Mouse (Mus musculus) MEL (cell line): ENCODE results near the gene Ddx19a. TPM values are rescaled to one million over a fixed set of nuclear protein-coding genes. Genes with fewer than 3 reads are reported as not detected.

ENCODE experiments used
- DNase-seq: peaks from one replicate; pipeline ENCODE4 v3.0.0; 2011; ENCODE audit warnings: low read depth, low spot score
- H3K27ac ChIP-seq: 2 replicates; pipeline ENCODE4 v1.5.1; 2012; ENCODE audit warnings: low read depth, mild to moderate bottlenecking, control low read depth, low read length, moderate library complexity; ENCODE audit not compliant: control insufficient read depth
- H3K27me3 ChIP-seq, 2 experiments: fragments of 150-350 bp in 1 of 2; sonication (generic) in 1 of 2; 2 replicates each; pipeline ENCODE4 v1.6.1; 2012; ENCODE audit warnings: low read length in 2 of 2, mild to moderate bottlenecking in 2 of 2, improper control_type of control experiment in 1 of 2, moderate library complexity in 1 of 2; ENCODE audit not compliant: insufficient read depth in 2 of 2, control insufficient read depth in 1 of 2
- H3K36me3 ChIP-seq, 2 experiments: 2 replicates each; pipeline ENCODE4 v1.6.1; 2012 to 2014; ENCODE audit warnings: low read length in 2 of 2, improper control_type of control experiment in 1 of 2, inconsistent platforms in 1 of 2, mild to moderate bottlenecking in 1 of 2; ENCODE audit not compliant: insufficient read depth in 2 of 2, control insufficient read depth in 1 of 2
- H3K4me1 ChIP-seq, 2 experiments: fragments of 150-350 bp in 1 of 2; sonication (generic) in 1 of 2; 2 replicates each; pipeline ENCODE4 v1.6.1; 2012; ENCODE audit warnings: low read length in 2 of 2, improper control_type of control experiment in 1 of 2, mild to moderate bottlenecking in 1 of 2; ENCODE audit not compliant: insufficient read depth in 2 of 2, control insufficient read depth in 1 of 2
- H3K4me3 ChIP-seq, 2 experiments: fragments of 150-350 bp in 1 of 2; sonication (generic) in 1 of 2; 2 replicates each; pipeline ENCODE4 v1.5.1; 2012; ENCODE audit warnings: low read depth in 2 of 2, low read length in 2 of 2, mild to moderate bottlenecking in 2 of 2, moderate library complexity in 2 of 2, control low read depth in 1 of 2, improper control_type of control experiment in 1 of 2; ENCODE audit not compliant: control insufficient read depth in 1 of 2, insufficient read depth in 1 of 2
- H3K79me2 ChIP-seq: 2 replicates; pipeline ENCODE4 v1.6.1; 2012; ENCODE audit warnings: mild to moderate bottlenecking, low read length, moderate library complexity; ENCODE audit not compliant: control insufficient read depth, poor library complexity, insufficient read depth
- H3K9ac ChIP-seq: 2 replicates; pipeline ENCODE4 v1.6.1; 2012; ENCODE audit warnings: low read depth, mild to moderate bottlenecking, control low read depth, low read length, moderate library complexity; ENCODE audit not compliant: control insufficient read depth, poor library complexity, severe bottlenecking
- H3K9me3 ChIP-seq: fragments of 150-350 bp; sonication (generic); replicated peaks from 2 replicates; pipeline ENCODE4 v1.6.1; 2012; ENCODE audit warnings: mild to moderate bottlenecking, low read length, improper control_type of control experiment, moderate library complexity; ENCODE audit not compliant: insufficient read depth
- BHLHE40 ChIP-seq: IDR thresholded peaks from 2 replicates; pipeline ENCODE4 v1.6.1; 2012; ENCODE audit warnings: low read depth, mild to moderate bottlenecking, inconsistent platforms, low read length, improper control_type of control experiment, borderline replicate concordance
- CHD1 ChIP-seq: IDR thresholded peaks from 2 replicates; pipeline ENCODE4 v1.6.1; 2012; ENCODE audit warnings: low read depth, mild to moderate bottlenecking, inconsistent platforms, low read length, improper control_type of control experiment
- CHD2 ChIP-seq: IDR thresholded peaks from 2 replicates; pipeline ENCODE4 v1.6.1; 2011; ENCODE audit warnings: low read length, improper control_type of control experiment
- CTCF ChIP-seq, 3 experiments: IDR thresholded peaks in 2 of 3; conservative IDR thresholded peaks in 1 of 3; 2 replicates each; pipeline ENCODE4 v1.5.1; 2011 to 2012; ENCODE audit warnings: low read length in 3 of 3, low read depth in 2 of 3, mild to moderate bottlenecking in 2 of 3, improper control_type of control experiment in 1 of 3, inconsistent platforms in 1 of 3, mixed read lengths in 1 of 3, moderate library complexity in 1 of 3; ENCODE audit not compliant: control insufficient read depth in 1 of 3, insufficient read depth in 1 of 3, poor library complexity in 1 of 3, severe bottlenecking in 1 of 3
- E2F4 ChIP-seq: IDR thresholded peaks from 2 replicates; pipeline ENCODE4 v1.6.1; 2011; ENCODE audit warnings: low read depth, low read length, improper control_type of control experiment, borderline replicate concordance
- ELF1 ChIP-seq: IDR thresholded peaks from 2 replicates; pipeline ENCODE4 v1.6.1; 2014; ENCODE audit warnings: low read depth, mild to moderate bottlenecking, inconsistent platforms, low read length, improper control_type of control experiment, moderate library complexity
- EP300 ChIP-seq, 2 experiments: IDR thresholded peaks; 2 replicates each; pipeline ENCODE4 v1.6.1; 2011; ENCODE audit warnings: improper control_type of control experiment in 2 of 2, low read length in 2 of 2, low read depth in 1 of 2, mild to moderate bottlenecking in 1 of 2
- ETS1 ChIP-seq: IDR thresholded peaks from 2 replicates; pipeline ENCODE4 v1.6.1; 2012; ENCODE audit warnings: low read depth, mild to moderate bottlenecking, inconsistent platforms, low read length, improper control_type of control experiment, moderate library complexity
- HCFC1 ChIP-seq: IDR thresholded peaks from 2 replicates; pipeline ENCODE4 v1.6.1; 2012; ENCODE audit warnings: low read depth, mild to moderate bottlenecking, inconsistent platforms, low read length, improper control_type of control experiment, moderate library complexity
- JUND ChIP-seq: IDR thresholded peaks from 2 replicates; pipeline ENCODE4 v1.6.1; 2011; ENCODE audit warnings: low read depth, mild to moderate bottlenecking, improper control_type of control experiment, low read length
- KAT2A ChIP-seq: conservative IDR thresholded peaks from 2 replicates; pipeline ENCODE4 v1.6.1; 2012; ENCODE audit warnings: low read depth, low read length, improper control_type of control experiment, inconsistent platforms
- MAFK ChIP-seq: IDR thresholded peaks from 2 replicates; pipeline ENCODE4 v1.6.1; 2011; ENCODE audit warnings: low read depth, mild to moderate bottlenecking, low read length, improper control_type of control experiment, borderline replicate concordance
- MAX ChIP-seq: IDR thresholded peaks from 2 replicates; pipeline ENCODE4 v1.6.1; 2011; ENCODE audit warnings: low read length, improper control_type of control experiment
- MAZ ChIP-seq: IDR thresholded peaks from 2 replicates; pipeline ENCODE4 v1.6.1; 2012; ENCODE audit warnings: low read depth, mild to moderate bottlenecking, inconsistent platforms, low read length, improper control_type of control experiment
- MYB ChIP-seq: IDR thresholded peaks from 2 replicates; pipeline ENCODE4 v1.6.1; 2011; ENCODE audit warnings: mild to moderate bottlenecking, low read depth, low read length, improper control_type of control experiment
- MYC ChIP-seq: IDR thresholded peaks from 2 replicates; pipeline ENCODE4 v1.6.1; 2011; ENCODE audit warnings: low read depth, mild to moderate bottlenecking, low read length, improper control_type of control experiment, moderate library complexity
- NELFE ChIP-seq: IDR thresholded peaks from 2 replicates; pipeline ENCODE4 v1.6.1; 2011; ENCODE audit warnings: low read depth, low read length, improper control_type of control experiment
- POLR2AphosphoS5 ChIP-seq: IDR thresholded peaks from 2 replicates; pipeline ENCODE4 v1.6.1; 2012; ENCODE audit warnings: low read depth, borderline replicate concordance, mild to moderate bottlenecking, inconsistent platforms, low read length, moderate library complexity, mixed read lengths
- RAD21 ChIP-seq: IDR thresholded peaks from 2 replicates; pipeline ENCODE4 v1.6.1; 2011; ENCODE audit warnings: mild to moderate bottlenecking, low read depth, low read length, improper control_type of control experiment
- RCOR1 ChIP-seq: IDR thresholded peaks from 2 replicates; pipeline ENCODE4 v1.6.1; 2012; ENCODE audit warnings: low read depth, mild to moderate bottlenecking, inconsistent platforms, low read length, improper control_type of control experiment
- SIN3A ChIP-seq: IDR thresholded peaks from 2 replicates; pipeline ENCODE4 v1.6.1; 2012; ENCODE audit warnings: low read length, improper control_type of control experiment, inconsistent platforms
- SMC3 ChIP-seq: IDR thresholded peaks from 2 replicates; pipeline ENCODE4 v1.6.1; 2011; ENCODE audit warnings: low read depth, low read length, improper control_type of control experiment
- TAL1 ChIP-seq: IDR thresholded peaks from 2 replicates; pipeline ENCODE4 v1.6.1; 2012; ENCODE audit warnings: mild to moderate bottlenecking, inconsistent platforms, low read length, moderate library complexity, mixed read lengths
- TBP ChIP-seq: IDR thresholded peaks from 2 replicates; pipeline ENCODE4 v1.8.0; 2011; ENCODE audit warnings: low read depth, low read length, improper control_type of control experiment
- UBTF ChIP-seq: IDR thresholded peaks from 2 replicates; pipeline ENCODE4 v1.6.1; 2012; ENCODE audit warnings: low read depth, mild to moderate bottlenecking, inconsistent platforms, low read length, improper control_type of control experiment, moderate library complexity, borderline replicate concordance; ENCODE audit not compliant: insufficient read depth
- USF1 ChIP-seq: IDR thresholded peaks from 2 replicates; pipeline ENCODE4 v1.6.1; 2014; ENCODE audit warnings: low read depth, mild to moderate bottlenecking, inconsistent platforms, low read length, improper control_type of control experiment, moderate library complexity
- ZC3H11A ChIP-seq: IDR thresholded peaks from 2 replicates; pipeline ENCODE4 v1.6.1; 2012; ENCODE audit warnings: low read depth, mild to moderate bottlenecking, inconsistent platforms, low read length, improper control_type of control experiment
- ZMIZ1 ChIP-seq: IDR thresholded peaks from 2 replicates; pipeline ENCODE4 v1.6.1; 2012; ENCODE audit warnings: low read depth, mild to moderate bottlenecking, inconsistent platforms, low read length, improper control_type of control experiment, moderate library complexity
- ZNF384 ChIP-seq: IDR thresholded peaks from 2 replicates; pipeline ENCODE4 v1.6.1; 2012; ENCODE audit warnings: low read depth, mild to moderate bottlenecking, inconsistent platforms, low read length, improper control_type of control experiment
- polyA plus RNA-seq, 2 experiments: library from polyadenylated mRNA; stranded (reverse) in 1 of 2; unstranded in 1 of 2; fragments of >175 nt in 1 of 2; fragments of >200 nt in 1 of 2; gene quantifications; 2 replicates each; pipeline versions ENCODE4 v1.2.1 to v1.2.4; 2012; ENCODE audit warnings: low replicate concordance in 2 of 2, low read depth in 1 of 2; ENCODE audit not compliant: insufficient read length in 2 of 2, insufficient read depth in 1 of 2, missing spikeins in 1 of 2
- total RNA-seq: library from RNA; depleted of rRNA; stranded (reverse); fragments of 300-350 nt; gene quantifications from 2 replicates; pipeline ENCODE4 v1.2.3, GENCODE M21; 2012

Gene Ddx19a
- total and polyA plus RNA-seq, 3 experiments, result 17.0 to 168 (median 59.0) TPM

GRCm38 (mm10) chr8:110938882-110939589 lies 58.6 kb downstream of the Ddx19a start (continued):
- TF ChIP-seq USF1 (peak; percentile 80), CHD1 (no peak), UBTF (0 out of 2 replicates have a peak, but pooled peaks have one; percentile 43), CTCF (IDR thresholded peaks at IDR 0.05 in 2 of 3, conservative IDR thresholded peaks at IDR 0.05 in 1 of 3; ENCODE audit: control insufficient read depth in 1 of 3, insufficient read depth in 1 of 3, low read depth in 2 of 3, low read length in 3 of 3, poor library complexity in 1 of 3, severe bottlenecking in 1 of 3) (no peak), E2F4 (no peak), ETS1 (peak; percentile 98), HCFC1 (peak; percentile 56), ELF1 (no peak; the same call in 1 of the 2 replicates), TBP (no peak), ZMIZ1 (no peak), MAZ (peak; percentile 95), RAD21 (no peak), CHD2 (no peak), MYC (peak; percentile 39; the same call in 1 of the 2 replicates), JUND (no peak), SMC3 (no peak), TAL1 (peak; percentile 2; the same call in 1 of the 2 replicates), NELFE (0 out of 2 replicates have a peak, but pooled peaks have one; percentile 19), MAX (no peak; the same call in none of the 2 replicates), MAFK (peak; percentile 87), ZNF384 (peak; percentile 100), RCOR1 (peak; percentile 95)

- no peak overlapping the region for H3K4me3 ChIP-seq
- no peak for DNase-seq
- TF ChIP-seq EP300 (IDR thresholded peaks at IDR 0.05; ENCODE audit: low read depth in 1 of 2, low read length in 2 of 2) (no peak), KAT2A (no peak), SMC3 (no peak), ETS1 (no peak), HCFC1 (no peak), MAZ (no peak), TAL1 (no peak), MYB (no peak), SIN3A (no peak), CHD1 (no peak), MYC (no peak), ZC3H11A (no peak), ZNF384 (no peak), BHLHE40 (no peak), POLR2AphosphoS5 (no peak), JUND (no peak)
- H3K9me3 ChIP-seq, result no peaks in the 10 kb centered on the region
- H3K4me1 ChIP-seq, result peaks cover 34 to 67% of the 10 kb centered on the region in 2 experiments
- H3K79me2 ChIP-seq, result no peaks in the 10 kb centered on the region
- H3K36me3 ChIP-seq, result peaks cover 0 to 52% of the 10 kb centered on the region in 2 experiments; a peak in 2 of 4 replicates
- H3K27me3 ChIP-seq, result no peaks in the 10 kb centered on the region
- no peak overlapping the region for H3K9ac ChIP-seq
- H3K27ac ChIP-seq, result no peak overlapping the region
These were observed 61.4 kb downstream of the Ddx19a start for GRCm38 (mm10) chr8:110936217-110936616.
